Mouse (Mus musculus) gastrocnemius, postnatal 10 days (tissue): Measurements from ENCODE around the gene Setdb1. TPM values are rescaled to one million over a fixed set of nuclear protein-coding genes. Genes with fewer than 3 reads are reported as not detected.
A peak's percentile ranks its signal among the peaks of the same experiment; 100 is the strongest.

ENCODE experiments used
- DNase-seq: peaks from one replicate; pipeline ENCODE4 v3.0.0; 2021; ENCODE audit warnings: mixed read lengths
- total RNA-seq, 2 experiments: library from RNA; stranded (reverse); gene quantifications; 2 replicates each; pipeline ENCODE4 v1.2.3; 2021

Setdb1 gene
- total RNA-seq, 2 experiments from 2014 or later, result 12.6 to 17.2 TPM

DNA sequence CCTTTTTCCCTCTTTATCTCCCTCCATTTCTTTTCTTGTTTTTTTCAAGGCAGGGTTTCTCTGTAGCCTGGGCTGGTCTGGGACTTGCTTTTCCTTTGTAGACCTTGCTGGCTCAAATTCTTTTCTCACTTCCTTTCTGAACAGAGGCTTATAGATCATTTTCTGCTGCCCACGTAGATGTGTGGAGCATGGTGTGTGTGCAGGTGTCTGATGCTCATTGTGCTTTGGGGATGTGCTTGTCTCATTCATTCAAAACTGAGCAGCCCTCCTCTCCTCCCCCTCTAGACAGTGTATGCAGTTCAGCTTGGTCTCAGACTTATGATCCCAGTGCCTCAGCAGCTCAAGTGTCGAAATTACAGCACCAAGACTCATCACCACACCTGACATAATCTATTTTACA, 37.9 kb downstream of the Setdb1 start:
- no peak for DNase-seq

DNA sequence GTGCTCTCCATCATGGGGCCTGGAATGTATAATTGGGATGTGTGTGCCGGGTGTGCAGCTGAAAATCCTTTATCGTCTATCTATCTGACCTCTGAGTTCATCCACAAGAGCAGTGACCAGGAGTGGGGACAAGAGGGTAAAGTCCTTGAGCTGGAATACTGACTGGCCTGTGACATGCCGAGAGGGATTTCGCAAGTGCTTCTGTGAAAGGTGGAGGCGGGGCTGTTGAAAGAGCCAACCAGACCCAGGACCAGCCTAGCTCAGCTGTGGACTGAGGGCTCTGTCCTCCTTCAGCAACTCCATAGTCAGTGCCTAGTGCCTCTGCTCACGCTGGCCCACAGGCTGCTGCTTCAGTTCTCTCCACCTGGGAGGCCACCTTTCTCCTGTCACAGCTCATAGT, 38.5 kb downstream of the Setdb1 start:
- DNase-seq, result no peak

DNA sequence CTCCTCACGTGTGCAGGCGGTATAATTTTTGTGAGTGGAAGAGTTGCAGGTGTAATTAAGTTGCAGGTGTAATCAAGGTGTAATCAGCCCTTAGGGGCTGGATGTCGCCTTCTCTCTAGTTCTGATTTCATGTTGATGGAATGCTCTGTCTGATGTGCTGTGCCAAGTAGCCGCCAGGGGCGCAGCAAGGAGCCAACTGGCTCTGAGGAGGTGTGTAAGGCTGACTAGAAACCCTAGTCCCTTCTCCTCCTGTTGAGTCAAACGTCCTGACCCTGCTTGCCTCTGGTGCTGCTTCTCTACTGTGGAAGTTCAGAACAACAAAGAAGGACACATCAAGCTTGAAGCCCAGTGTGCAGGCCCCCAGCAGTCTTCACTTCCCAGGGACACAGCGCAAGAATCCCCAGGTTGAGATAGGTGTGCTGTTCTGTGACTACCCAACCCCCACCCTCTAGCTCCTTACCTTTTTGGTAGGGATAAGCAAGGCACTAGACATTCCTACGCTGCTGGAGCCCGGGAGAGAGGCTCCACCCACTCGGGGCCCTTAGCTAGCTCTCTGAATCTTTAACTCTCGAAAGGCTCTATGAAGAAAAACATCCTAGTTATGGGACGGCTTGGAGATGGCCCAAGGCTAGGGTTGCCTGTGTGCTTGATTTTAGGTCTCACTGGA, 39.5 kb downstream of the Setdb1 start:
- DNase-seq, result peak; percentile 50

DNA sequence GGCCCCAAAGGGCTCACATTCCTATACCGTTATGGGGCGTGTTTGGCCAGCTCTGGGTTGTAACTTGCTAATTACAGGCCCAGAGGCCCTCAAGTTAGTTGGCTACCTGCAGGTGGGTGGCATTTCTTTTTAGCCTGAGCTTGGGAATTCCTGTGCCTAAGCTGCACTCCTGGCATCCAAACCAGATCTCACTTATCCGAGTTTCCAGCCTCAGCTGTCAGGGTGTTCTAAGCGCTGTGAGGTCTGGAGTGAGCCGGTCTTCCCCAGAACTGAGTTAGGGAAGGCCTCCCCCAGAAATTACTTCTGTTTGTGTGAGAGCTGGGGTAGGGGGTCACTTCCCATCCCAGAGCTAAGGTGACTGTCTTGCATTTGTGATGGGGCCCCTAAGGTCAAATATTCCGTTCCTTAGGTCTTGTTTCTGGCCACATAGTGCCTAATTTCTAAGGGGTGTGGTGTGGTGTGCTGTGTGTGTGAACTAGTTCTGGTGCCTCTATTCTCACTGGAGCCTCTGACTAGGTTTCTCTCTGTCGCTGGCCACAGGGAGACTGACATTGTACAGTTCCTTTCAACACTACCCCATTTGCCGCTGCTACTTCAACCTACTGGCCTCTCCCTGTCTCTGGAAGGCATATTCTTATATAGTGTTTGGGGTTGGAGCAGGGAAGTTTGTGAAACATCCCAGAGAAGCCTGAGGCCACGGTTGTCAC, 41.0 kb downstream of the Setdb1 start:
- DNase-seq, result no peak

DNA sequence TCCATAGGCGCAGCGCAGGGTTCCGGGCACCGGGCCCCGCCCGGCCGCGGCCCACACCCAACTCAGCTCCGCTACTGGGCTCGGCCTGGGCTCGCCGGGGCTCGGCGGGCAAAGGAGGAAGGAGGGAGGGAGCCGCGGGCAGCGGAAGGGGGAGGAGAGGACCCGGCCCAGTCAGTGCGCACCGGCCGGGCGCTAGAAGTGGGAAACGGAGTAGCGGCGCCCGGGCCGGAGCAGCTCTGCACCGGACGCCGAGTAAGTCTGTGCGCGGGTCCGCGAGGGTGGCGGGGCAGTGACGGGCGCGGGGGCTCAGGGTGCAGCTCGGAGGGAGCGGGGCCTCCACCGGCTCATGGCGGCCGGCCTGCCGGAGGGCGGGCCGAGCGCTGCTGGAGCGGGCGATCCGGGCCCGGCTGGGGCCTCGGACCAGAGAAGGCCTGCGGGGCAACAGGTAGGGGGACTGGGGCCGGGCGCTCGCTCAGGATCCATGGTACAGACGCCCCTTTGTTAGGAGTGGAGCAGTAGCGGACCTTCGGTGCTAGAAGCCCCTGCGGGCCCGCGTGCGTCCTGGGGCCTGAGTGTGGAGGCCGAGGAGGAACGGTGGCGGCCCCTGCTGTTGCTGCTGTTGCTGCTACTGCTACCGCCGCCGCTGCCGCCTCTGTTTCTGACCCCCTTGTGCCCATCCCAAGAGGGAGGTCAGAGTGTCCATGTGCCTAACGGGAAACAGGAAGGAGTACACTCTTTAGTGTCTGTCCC, 41.7 kb downstream of the Setdb1 start:
- DNase-seq, result peak; percentile 92

DNA sequence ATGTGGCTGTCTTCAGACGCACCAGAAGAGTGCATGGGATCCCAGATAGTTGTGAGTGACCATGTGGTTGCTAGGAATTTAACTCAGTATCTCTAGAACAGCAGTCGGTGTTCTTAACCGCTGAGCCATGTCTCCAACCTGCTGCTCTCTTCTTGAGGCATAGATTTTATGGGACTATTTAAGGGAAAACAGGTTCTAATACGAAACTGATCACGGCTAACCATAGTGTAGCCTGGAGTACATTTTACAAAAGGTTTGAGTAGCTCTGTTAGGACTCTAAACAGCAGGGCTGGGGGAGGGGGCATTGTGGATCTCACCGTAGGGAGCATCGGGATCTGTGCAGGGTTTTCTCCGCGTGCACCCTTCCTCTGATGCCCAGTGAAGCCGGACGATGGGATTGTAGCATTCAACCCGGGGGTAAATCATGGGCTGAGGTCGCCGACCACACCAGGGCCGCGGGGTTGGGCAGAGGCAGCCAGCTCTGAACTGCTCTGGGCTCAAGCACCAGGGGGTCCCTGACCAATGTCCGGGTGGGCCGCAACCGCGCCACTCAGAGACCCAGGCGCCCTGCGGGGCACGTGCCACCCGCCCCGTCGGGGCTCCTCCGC, 42.4 kb downstream of the Setdb1 start, which contains the start of gene Cers2:
Cers2 (plus strand) TSS at position 306 of the 608 bp plus-strand sequence.
- DNase-seq, result no peak

DNA sequence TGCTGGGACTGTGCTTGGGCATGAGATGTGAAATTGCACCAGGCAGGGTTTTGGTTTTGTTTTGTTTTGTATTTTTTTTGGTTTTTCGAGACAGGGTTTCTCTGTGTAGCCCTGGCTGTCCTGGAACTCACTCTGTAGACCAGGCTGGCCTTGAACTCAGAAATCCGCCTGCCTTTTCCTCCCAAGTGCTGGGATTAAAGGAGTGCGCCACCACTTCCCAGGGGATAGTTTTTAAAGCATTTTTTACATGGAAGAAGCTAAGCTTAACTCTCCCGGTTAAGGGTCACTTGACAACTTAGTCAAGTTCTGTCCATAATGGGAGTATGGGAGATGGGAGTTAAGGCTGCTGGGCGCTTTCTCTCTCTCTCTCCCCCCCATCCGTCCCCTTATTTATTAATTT, 42.9 kb downstream of the Setdb1 start:
- DNase-seq, result no peak

DNA sequence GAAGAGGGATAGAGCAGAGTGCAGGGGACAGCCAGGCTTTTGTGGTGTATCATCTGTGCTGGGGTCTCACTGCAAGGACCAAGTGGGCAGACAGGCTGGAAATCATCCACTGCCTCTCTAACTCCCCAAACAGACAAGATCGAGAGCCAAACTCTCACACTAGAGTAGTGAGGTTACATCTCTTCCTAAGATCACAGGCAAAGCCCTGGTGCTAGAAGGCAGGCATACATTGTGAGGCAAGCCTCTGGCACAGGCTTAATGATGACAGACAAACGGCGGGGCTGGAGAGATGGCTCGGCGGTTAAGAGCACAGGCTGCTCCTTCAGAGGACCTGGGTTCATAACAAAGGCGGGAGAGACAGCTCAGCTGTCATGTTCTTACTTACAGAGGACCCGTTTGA, 43.5 kb downstream of the Setdb1 start:
- no peak for DNase-seq

DNA sequence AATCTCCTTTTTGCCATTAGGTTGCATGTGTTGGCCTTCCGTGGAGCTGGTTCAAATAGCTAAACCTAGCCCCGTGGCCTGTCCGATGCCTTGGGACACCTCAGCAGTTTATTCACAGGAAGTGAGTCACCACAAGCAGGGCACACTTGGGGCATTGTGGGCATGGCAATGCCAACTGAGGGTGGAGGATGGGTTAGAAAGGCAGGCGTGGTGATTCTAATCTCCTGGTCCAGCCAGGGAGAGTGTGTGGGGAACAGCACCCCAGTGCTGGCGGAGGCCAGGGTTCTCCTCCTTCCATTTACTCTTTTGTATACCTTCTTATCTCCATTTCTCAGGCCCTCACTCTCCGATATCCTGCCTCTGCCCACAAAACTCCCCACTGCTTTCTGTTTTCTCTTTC, 44.4 kb downstream of the Setdb1 start:
- DNase-seq, result no peak

DNA sequence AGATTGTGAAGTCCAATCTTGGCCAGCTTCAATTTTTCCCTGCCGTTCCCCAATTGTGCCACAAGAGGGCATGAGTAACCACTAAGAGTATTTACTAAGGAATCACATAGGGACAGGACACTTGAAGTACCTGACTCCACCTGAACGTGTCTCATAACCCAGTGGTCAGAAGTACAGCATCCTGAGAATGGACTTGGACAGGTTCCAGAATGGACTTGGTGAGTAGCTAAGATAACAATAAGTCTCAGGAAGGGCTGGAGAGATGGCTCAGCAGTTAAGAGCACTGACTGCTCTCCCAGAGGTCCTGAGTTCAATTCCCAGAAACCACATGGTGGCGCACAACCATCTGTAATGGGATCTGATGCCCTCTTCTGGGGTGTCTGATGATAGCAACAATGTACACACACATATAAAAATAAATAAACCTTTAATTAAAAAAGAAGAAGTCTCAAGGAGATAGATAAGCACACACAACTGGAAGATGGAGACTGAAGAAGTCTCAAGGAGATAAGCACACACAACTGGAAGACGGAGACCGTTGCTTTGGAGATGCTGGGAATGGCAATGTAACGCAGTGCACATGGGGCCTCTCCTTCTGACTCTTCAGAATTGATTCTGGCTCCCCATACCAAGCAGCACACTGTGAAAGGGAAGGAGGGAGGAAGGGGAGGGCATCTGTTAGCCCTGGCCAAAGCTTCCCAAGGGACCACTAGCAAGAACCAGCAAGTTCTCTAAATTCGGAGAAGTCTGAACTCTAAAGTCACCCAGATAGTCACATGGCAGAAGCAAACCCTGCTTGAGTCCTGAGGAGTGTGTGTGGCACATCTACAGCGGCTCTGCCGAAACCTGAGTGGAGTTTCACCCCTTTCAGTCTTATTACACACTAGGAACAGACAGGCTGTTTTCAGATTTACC, 45.8 kb downstream of the Setdb1 start:
- peak; percentile 53 for DNase-seq

DNA sequence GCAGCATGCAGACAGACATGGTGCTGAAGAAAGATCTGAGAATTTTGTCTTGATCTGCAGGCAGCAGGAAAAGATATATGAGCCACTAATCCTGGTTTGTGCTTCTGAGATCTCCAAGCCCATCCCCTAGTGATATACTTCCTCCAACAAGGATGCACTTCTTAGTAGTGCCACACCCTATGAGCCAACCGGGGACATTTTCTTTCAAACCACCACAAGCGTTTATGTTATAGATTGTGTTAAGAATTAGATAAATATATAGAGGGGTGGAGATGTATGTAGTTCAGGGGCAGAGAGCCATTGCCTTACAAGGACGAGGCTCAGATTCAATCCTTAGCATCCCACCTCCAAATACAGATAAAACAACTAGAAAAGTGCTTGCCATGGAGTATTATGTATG, 46.5 kb downstream of the Setdb1 start:
- DNase-seq, result no peak

DNA sequence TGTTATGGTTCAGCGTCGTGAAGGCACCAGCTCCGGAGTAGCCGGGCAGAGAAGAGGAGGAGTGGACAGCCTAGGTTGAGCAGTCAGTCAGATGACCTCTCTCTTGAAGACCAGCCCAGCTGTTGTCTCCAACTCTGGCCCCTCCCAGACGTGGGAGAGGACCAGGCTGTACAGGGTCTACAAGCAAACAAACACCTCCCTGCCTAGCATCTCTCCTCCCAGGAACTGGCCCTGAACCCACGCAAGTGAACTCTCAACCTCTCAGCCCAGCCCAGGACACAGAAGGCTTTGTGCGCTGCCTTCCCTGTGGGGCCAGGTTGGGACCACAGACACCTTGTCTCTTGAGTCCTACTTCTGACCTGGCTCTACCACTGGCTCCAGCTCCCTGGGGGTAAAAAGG, 49.9 kb downstream of the Setdb1 start, which contains the start of gene Anxa9:
Anxa9 (minus strand) TSS at position 77 of the 400 bp plus-strand sequence.
- DNase-seq, result no peak

DNA sequence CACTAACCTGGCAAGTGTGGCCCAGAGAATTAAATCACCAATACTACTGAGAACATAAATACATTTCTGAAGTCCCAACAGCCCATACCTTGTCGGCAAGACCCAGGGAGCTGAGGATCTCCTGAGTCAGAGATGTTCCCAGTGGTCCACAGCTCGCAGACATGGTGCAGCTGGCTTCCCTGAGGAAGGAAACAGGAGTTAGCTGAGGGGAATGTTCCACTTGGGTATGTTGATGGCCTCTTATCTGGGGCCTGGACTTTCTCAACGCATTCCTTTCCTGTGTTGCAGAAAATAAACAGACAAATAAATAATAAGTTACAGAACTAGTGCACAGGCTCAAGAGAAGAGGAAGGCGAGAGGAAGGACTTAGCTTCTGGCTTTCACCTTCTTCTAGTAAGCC, 50.8 kb downstream of the Setdb1 start:
- no peak for DNase-seq

DNA sequence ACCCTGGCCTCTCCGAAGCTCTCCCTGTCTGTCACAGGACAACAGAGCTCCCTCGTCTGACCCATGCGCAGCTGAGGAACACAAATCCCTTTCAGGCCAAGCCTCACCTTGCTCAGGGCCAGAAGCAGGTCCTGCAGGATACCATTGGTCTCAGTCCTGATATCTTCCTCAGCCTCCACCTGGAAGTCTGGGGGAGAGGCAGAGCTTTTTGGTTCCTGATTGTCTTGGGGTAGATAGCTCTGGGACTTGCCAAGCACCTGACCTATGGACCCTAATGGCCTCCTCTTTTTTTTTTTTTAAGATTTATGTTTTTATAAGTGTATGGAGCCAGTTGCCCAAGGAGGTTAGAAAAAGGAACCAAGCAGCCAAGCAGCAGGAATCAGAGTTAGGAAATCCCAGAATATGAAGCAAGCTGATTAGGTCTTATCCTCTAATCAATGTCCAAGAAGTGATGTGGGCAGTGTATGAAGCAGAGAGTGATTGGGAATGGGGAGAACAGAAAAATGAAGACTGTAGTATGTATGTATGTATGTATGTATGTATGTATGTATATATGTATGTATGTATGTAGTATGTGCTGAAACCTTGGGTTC, 55.7 kb downstream of the Setdb1 start:
- DNase-seq, result no peak

DNA sequence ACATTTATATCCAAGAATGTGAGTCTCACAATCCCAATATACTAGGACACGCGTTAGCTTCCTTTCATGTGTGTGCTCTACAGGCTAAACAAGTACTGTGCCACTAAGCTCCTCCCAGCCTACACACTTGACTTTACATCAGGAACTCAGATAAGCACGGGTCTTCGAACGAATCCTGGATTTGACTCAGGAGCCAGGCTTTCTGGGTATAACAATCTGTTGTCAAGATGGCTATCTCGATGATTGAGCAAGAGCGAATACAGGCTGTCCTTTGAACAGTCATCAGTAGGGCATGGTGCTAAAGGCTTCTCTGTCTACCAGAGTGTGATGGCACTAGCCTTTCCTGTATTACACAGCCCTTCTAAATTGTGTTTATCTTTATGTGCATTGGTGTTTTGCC, 59.0 kb downstream of the Setdb1 start:
- no peak for DNase-seq

DNA sequence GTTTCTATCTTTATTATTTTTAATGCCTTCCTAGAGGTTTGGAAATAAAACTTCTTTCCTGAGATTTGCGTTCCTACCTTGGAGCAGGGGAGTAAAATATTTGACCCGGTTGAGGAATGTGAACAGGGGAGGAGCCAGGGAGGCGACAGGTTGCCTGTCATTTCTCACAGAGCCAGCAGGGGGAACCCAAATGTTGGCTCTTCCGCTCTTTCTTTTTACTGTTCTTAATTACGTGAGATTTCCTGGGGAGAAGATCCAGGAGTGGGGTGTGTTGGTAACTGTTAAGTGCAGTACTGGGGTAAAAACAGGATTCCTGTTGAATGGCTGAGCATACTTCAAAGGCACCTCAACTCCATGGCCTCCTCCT, 60.9 kb downstream of the Setdb1 start:
- DNase-seq, result no peak

DNA sequence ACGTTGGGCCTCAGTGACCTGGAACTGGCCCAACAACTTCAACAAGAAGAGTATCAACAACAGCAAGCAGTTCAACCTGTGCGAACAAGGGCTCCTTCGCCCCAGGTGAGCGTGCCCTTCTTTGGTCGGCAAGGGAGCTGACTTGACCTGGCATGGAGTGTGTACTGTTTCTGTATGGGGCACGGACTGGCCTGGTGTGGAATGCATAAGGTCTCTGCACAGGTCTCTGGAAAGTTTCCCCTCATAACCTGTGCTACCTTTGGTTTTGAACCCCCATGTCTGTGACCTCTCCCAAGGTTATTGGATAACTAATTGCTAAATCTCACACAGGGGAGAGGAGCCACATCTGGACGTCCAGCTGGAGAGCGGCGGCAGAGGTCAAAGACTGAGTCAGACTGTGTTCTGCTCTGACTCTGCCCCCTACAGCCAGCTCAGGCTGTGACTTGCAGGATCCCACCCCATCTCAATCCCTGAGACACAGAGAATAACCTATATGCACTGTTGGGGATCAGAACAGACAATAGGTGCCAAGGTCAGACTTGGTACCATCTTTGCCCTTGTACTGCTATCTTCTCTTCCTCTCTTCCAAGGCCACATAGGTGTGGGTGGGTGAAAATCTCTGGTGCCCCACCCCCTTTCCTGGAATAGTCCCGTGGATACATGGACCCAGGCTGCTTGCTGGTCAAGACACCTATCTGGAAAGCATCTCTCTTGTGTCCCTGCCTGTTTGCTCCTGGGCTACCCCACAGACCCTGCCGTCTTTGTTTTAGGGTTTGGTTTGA, 61.5 kb downstream of the Setdb1 start:
- no peak for DNase-seq

DNA sequence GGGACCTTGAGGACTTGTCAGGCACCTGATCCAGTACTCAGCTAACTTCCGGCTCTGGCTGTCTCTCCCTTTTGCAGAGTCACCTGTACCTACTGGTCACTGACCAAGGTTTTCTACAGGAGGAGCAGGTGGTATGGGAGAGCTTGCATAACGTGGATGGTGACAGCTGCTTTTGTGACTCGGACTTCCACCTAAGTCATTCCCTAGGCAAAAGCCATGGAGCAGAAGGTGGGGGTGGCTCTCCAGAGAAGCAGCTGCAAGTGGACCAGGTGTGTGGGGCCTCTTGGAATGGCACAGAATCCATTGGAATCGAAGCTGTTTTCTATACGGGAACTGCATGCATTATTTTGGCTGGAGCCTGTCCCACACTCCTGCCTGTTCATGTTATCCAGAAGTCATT, 62.3 kb downstream of the Setdb1 start:
- no peak for DNase-seq

DNA sequence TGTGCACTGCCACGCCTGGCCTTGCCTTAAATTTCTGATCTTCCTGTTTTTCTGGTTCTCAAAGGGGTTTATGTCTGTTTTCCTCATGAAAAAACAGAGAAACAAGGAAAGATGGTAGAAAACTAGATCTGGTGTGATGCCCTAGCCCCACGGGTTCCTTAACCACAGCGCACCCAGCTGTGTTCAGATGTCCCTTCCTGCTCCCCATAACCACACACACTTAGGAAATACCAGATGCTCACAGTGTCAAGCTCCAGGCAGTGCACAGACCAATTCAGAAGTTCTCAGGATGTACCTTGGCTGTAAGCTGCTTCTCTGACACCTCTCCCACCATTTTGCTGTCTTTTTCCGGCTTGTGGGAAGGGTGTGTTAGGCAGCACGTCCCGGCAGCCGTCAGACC, 62.7 kb downstream of the Setdb1 start:
- DNase-seq, result no peak

DNA sequence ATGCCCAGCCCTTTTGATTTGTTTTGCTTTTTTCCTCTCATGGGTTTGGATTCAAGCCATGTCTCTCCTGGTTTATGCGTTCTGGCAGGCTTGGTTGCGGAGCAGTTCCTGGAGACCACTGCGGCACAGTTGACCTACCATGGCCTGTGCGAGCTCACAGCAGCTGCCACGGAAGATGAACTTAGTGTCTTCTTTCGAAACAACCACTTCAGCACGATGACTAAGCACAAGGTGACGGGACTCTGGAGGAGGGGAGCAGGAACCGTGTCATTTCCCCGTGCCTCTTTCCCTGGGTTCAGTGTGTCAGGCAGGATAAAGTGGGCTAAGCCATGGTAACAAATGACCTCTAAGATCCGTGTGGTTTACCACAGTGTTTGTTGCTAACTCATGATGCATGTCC, 63.5 kb downstream of the Setdb1 start:
- no peak for DNase-seq

DNA sequence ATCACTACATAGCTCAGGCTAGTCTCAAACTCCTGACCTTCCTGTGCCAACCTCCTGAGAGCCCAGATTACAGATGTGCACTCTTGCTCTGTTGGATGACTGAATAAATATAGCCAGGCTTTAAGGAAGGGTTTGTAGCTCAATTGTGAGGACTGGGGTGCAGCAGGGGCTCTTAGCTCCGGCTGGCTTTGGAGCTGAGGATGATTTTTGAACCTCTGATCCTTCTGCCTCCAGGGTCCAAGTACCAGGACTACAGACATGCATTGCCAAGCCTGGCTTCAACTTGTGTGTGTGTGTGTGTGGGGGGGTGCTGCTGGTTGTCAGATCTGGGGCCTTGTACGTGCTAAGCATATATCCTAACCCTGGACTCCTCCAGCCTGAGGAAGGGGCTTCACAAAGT, 64.1 kb downstream of the Setdb1 start:
- no peak for DNase-seq
